Mouse (Mus musculus) stomach, postnatal 0 days (tissue): ENCODE results near the gene Trpm3.

Experiments used
- CTCF ChIP-seq: IDR thresholded peaks from 2 replicates; pipeline ENCODE4 v1.5.1; 2016; ENCODE audit warnings: antibody characterized with exemption, low read depth, mild to moderate bottlenecking, moderate library complexity
- EP300 ChIP-seq: optimal IDR thresholded peaks from 2 replicates; pipeline ENCODE3; 2016; ENCODE audit warnings: antibody characterized with exemption

- no peak for TF ChIP-seq CTCF
- no peak for TF ChIP-seq EP300
These were observed 834.4 kb downstream of the Trpm3 start for GRCm38 (mm10) chr19:22973294-22973693.
